Mouse (Mus musculus): ENCODE measurements around the gene Gng4.
A peak's percentile ranks its signal among the peaks of the same experiment; 100 is the strongest.

The Gng4 gene

GRCm38 (mm10) chr13:13818696-13819095, 34.8 kb downstream of the Gng4 start:
- DNase-seq (ENCODE audit: low read depth, low spot score), result no peak

GRCm38 (mm10) chr13:13820234-13821123, 36.6 kb downstream of the Gng4 start:
- no peak for DNase-seq (ENCODE audit: low read depth, low spot score)

GRCm38 (mm10) chr13:13824946-13825345, 41.1 kb downstream of the Gng4 start:
- no peak for DNase-seq (ENCODE audit: low read depth, low spot score)

- no peak for DNase-seq (ENCODE audit: low read depth, low spot score)
Measured at GRCm38 (mm10) chr13:13826533-13826932, 42.7 kb downstream of the Gng4 start.

GRCm38 (mm10) chr13:13828125-13828524, 44.3 kb downstream of the Gng4 start:
- no peak for DNase-seq (ENCODE audit: low read depth, low spot score)

GRCm38 (mm10) chr13:13830469-13831074, 46.7 kb downstream of the Gng4 start:
- DNase-seq (ENCODE audit: low read depth, low spot score), result no peak

- DNase-seq (ENCODE audit: low read depth, low spot score), result peak; percentile 55
Measured at GRCm38 (mm10) chr13:13835180-13835579, 51.3 kb downstream of the Gng4 start.

GRCm38 (mm10) chr13:13845021-13845420, 61.2 kb downstream of the Gng4 start:
- peak; percentile 8 for DNase-seq (ENCODE audit: low read depth, low spot score)

GRCm38 (mm10) chr13:13847075-13847599, 63.3 kb downstream of the Gng4 start:
- no peak for DNase-seq (ENCODE audit: low read depth, low spot score)

GRCm38 (mm10) chr13:13857190-13857589, 73.3 kb downstream of the Gng4 start:
- DNase-seq (ENCODE audit: low read depth, low spot score), result no peak

GRCm38 (mm10) chr13:13862346-13862745, 78.5 kb downstream of the Gng4 start:
- DNase-seq (ENCODE audit: low read depth, low spot score), result no peak

- no peak for DNase-seq (ENCODE audit: low read depth, low spot score)
Measured at GRCm38 (mm10) chr13:13862941-13863340, 79.1 kb downstream of the Gng4 start.

- DNase-seq (ENCODE audit: low read depth, low spot score), result no peak
Measured at GRCm38 (mm10) chr13:13866339-13866738, 82.5 kb downstream of the Gng4 start.

GRCm38 (mm10) chr13:13867078-13867759, 83.4 kb downstream of the Gng4 start:
- DNase-seq (ENCODE audit: low read depth, low spot score), result peak; percentile 77

GRCm38 (mm10) chr13:13867922-13868321, 84.1 kb downstream of the Gng4 start:
- DNase-seq (ENCODE audit: low read depth, low spot score), result peak; percentile 83
